Mouse (Mus musculus) MEL (cell line): Measurements from ENCODE around the gene Rpl7l1. TPM values are rescaled to one million over a fixed set of nuclear protein-coding genes. Genes with fewer than 3 reads are reported as not detected.

Experiments used
- DNase-seq: peaks from one replicate; pipeline ENCODE4 v3.0.0; 2011; ENCODE audit warnings: low read depth, low spot score
- H3K27ac ChIP-seq: 2 replicates; pipeline ENCODE4 v1.5.1; 2012; ENCODE audit warnings: low read depth, mild to moderate bottlenecking, control low read depth, low read length, moderate library complexity; ENCODE audit not compliant: control insufficient read depth
- H3K27me3 ChIP-seq, 2 experiments: fragments of 150-350 bp in 1 of 2; sonication (generic) in 1 of 2; 2 replicates each; pipeline ENCODE4 v1.6.1; 2012; ENCODE audit warnings: low read length in 2 of 2, mild to moderate bottlenecking in 2 of 2, improper control_type of control experiment in 1 of 2, moderate library complexity in 1 of 2; ENCODE audit not compliant: insufficient read depth in 2 of 2, control insufficient read depth in 1 of 2
- H3K36me3 ChIP-seq, 2 experiments: 2 replicates each; pipeline ENCODE4 v1.6.1; 2012 to 2014; ENCODE audit warnings: low read length in 2 of 2, improper control_type of control experiment in 1 of 2, inconsistent platforms in 1 of 2, mild to moderate bottlenecking in 1 of 2; ENCODE audit not compliant: insufficient read depth in 2 of 2, control insufficient read depth in 1 of 2
- H3K4me1 ChIP-seq, 2 experiments: fragments of 150-350 bp in 1 of 2; sonication (generic) in 1 of 2; 2 replicates each; pipeline ENCODE4 v1.6.1; 2012; ENCODE audit warnings: low read length in 2 of 2, improper control_type of control experiment in 1 of 2, mild to moderate bottlenecking in 1 of 2; ENCODE audit not compliant: insufficient read depth in 2 of 2, control insufficient read depth in 1 of 2
- H3K4me3 ChIP-seq, 2 experiments: fragments of 150-350 bp in 1 of 2; sonication (generic) in 1 of 2; 2 replicates each; pipeline ENCODE4 v1.5.1; 2012; ENCODE audit warnings: low read depth in 2 of 2, low read length in 2 of 2, mild to moderate bottlenecking in 2 of 2, moderate library complexity in 2 of 2, control low read depth in 1 of 2, improper control_type of control experiment in 1 of 2; ENCODE audit not compliant: control insufficient read depth in 1 of 2, insufficient read depth in 1 of 2
- H3K79me2 ChIP-seq: 2 replicates; pipeline ENCODE4 v1.6.1; 2012; ENCODE audit warnings: mild to moderate bottlenecking, low read length, moderate library complexity; ENCODE audit not compliant: control insufficient read depth, poor library complexity, insufficient read depth
- H3K9ac ChIP-seq: 2 replicates; pipeline ENCODE4 v1.6.1; 2012; ENCODE audit warnings: low read depth, mild to moderate bottlenecking, control low read depth, low read length, moderate library complexity; ENCODE audit not compliant: control insufficient read depth, poor library complexity, severe bottlenecking
- H3K9me3 ChIP-seq: fragments of 150-350 bp; sonication (generic); replicated peaks from 2 replicates; pipeline ENCODE4 v1.6.1; 2012; ENCODE audit warnings: mild to moderate bottlenecking, low read length, improper control_type of control experiment, moderate library complexity; ENCODE audit not compliant: insufficient read depth
- BHLHE40 ChIP-seq: IDR thresholded peaks from 2 replicates; pipeline ENCODE4 v1.6.1; 2012; ENCODE audit warnings: low read depth, mild to moderate bottlenecking, inconsistent platforms, low read length, improper control_type of control experiment, borderline replicate concordance
- CHD1 ChIP-seq: IDR thresholded peaks from 2 replicates; pipeline ENCODE4 v1.6.1; 2012; ENCODE audit warnings: low read depth, mild to moderate bottlenecking, inconsistent platforms, low read length, improper control_type of control experiment
- CTCF ChIP-seq, 3 experiments: IDR thresholded peaks in 2 of 3; conservative IDR thresholded peaks in 1 of 3; 2 replicates each; pipeline ENCODE4 v1.5.1; 2011 to 2012; ENCODE audit warnings: low read length in 3 of 3, low read depth in 2 of 3, mild to moderate bottlenecking in 2 of 3, improper control_type of control experiment in 1 of 3, inconsistent platforms in 1 of 3, mixed read lengths in 1 of 3, moderate library complexity in 1 of 3; ENCODE audit not compliant: control insufficient read depth in 1 of 3, insufficient read depth in 1 of 3, poor library complexity in 1 of 3, severe bottlenecking in 1 of 3
- GATA1 ChIP-seq: IDR thresholded peaks from 2 replicates; pipeline ENCODE4 v1.6.1; 2011; ENCODE audit warnings: low read depth, low read length, improper control_type of control experiment
- MAFK ChIP-seq: IDR thresholded peaks from 2 replicates; pipeline ENCODE4 v1.6.1; 2011; ENCODE audit warnings: low read depth, mild to moderate bottlenecking, low read length, improper control_type of control experiment, borderline replicate concordance
- POLR2AphosphoS5 ChIP-seq: IDR thresholded peaks from 2 replicates; pipeline ENCODE4 v1.6.1; 2012; ENCODE audit warnings: low read depth, borderline replicate concordance, mild to moderate bottlenecking, inconsistent platforms, low read length, moderate library complexity, mixed read lengths
- RAD21 ChIP-seq: IDR thresholded peaks from 2 replicates; pipeline ENCODE4 v1.6.1; 2011; ENCODE audit warnings: mild to moderate bottlenecking, low read depth, low read length, improper control_type of control experiment
- SIN3A ChIP-seq: IDR thresholded peaks from 2 replicates; pipeline ENCODE4 v1.6.1; 2012; ENCODE audit warnings: low read length, improper control_type of control experiment, inconsistent platforms
- SMC3 ChIP-seq: IDR thresholded peaks from 2 replicates; pipeline ENCODE4 v1.6.1; 2011; ENCODE audit warnings: low read depth, low read length, improper control_type of control experiment
- TBP ChIP-seq: IDR thresholded peaks from 2 replicates; pipeline ENCODE4 v1.8.0; 2011; ENCODE audit warnings: low read depth, low read length, improper control_type of control experiment
- TCF12 ChIP-seq: IDR thresholded peaks from 2 replicates; pipeline ENCODE4 v1.6.1; 2014; ENCODE audit warnings: low read depth, mild to moderate bottlenecking, inconsistent platforms, low read length, improper control_type of control experiment, moderate library complexity
- ZMIZ1 ChIP-seq: IDR thresholded peaks from 2 replicates; pipeline ENCODE4 v1.6.1; 2012; ENCODE audit warnings: low read depth, mild to moderate bottlenecking, inconsistent platforms, low read length, improper control_type of control experiment, moderate library complexity
- polyA plus RNA-seq, 2 experiments: library from polyadenylated mRNA; stranded (reverse) in 1 of 2; unstranded in 1 of 2; fragments of >175 nt in 1 of 2; fragments of >200 nt in 1 of 2; gene quantifications; 2 replicates each; pipeline versions ENCODE4 v1.2.1 to v1.2.4; 2012; ENCODE audit warnings: low replicate concordance in 2 of 2, low read depth in 1 of 2; ENCODE audit not compliant: insufficient read length in 2 of 2, insufficient read depth in 1 of 2, missing spikeins in 1 of 2
- total RNA-seq: library from RNA; depleted of rRNA; stranded (reverse); fragments of 300-350 nt; gene quantifications from 2 replicates; pipeline ENCODE4 v1.2.3, GENCODE M21; 2012

The Rpl7l1 gene
- total and polyA plus RNA-seq, 3 experiments: 166 to 342 (median 174) TPM

DNA sequence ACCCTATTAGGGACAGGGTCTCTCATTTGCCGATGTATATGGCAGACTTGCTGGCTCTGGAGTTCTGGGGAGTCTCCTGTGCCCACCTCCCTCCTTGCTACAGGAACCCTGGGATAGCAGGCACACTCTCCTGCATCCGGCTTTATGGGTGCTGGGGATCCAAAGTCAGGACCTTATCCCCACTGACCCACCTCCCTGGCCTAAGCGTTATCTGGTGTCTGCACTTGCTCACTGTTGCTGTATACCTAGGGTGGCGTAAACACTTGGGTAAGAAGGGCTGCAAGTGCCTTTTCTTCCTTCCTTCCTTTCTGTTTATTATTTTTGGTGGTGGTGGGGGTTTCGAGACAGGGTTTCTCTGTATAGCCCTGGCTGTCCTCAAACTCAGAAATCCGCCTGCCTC lies 41.2 kb downstream of the Rpl7l1 start:
- Histone ChIP-seq H3K4me1 (no peaks in the 10 kb centered on the region), H3K27ac (no peak overlapping the region)

DNA sequence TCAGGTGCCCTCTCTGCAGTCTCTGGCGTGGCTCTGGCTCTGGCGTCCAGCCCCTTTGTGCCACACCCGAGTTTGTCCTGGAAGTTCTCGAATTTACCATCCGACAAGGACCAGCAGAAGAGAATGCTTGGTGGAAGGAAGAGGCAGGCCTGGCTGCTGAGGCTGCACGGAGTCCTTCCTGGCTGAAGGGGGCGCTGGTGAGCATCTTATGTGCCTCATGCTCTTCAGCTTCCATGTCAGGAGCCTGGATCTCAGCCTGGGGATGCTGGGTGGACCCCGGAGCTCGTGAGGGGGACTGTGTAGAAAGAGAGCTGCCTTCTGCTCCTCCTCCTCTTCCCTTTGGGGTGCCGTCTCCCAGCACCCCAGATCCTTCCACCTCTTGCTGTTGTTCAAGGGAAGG lies 46.3 kb downstream of the Rpl7l1 start:
- peak; percentile 6; the same call in 1 of the 2 replicates for TF ChIP-seq RAD21
- TF ChIP-seq GATA1: no peak
- peak; percentile 73 to 87 (median 84) for TF ChIP-seq CTCF (IDR thresholded peaks at IDR 0.05 in 2 of 3, conservative IDR thresholded peaks at IDR 0.05 in 1 of 3; ENCODE audit: control insufficient read depth in 1 of 3, insufficient read depth in 1 of 3, low read depth in 2 of 3, low read length in 3 of 3, poor library complexity in 1 of 3, severe bottlenecking in 1 of 3)
- TF ChIP-seq BHLHE40: no peak
- TF ChIP-seq POLR2AphosphoS5: no peak
- TF ChIP-seq MAFK: no peak
- TF ChIP-seq SMC3: peak; percentile 38
- TF ChIP-seq, all 39 proteins: peak for 3
- no peak overlapping the region for H3K27ac ChIP-seq
- H3K9ac ChIP-seq: no peak overlapping the region
- no peaks in the 10 kb centered on the region for H3K9me3 ChIP-seq
- no peaks in the 10 kb centered on the region for H3K4me1 ChIP-seq
- H3K4me3 ChIP-seq: no peak overlapping the region
- no peaks in the 10 kb centered on the region for H3K79me2 ChIP-seq
- DNase-seq: peak; percentile 72
- no peaks in the 10 kb centered on the region for H3K27me3 ChIP-seq
- no peaks in the 10 kb centered on the region; a peak in 2 of 4 replicates for H3K36me3 ChIP-seq

More for the DNA sequence above, 41.2 kb downstream of the Rpl7l1 start:
- no peaks in the 10 kb centered on the region for H3K9me3 ChIP-seq
- no peak for TF ChIP-seq TBP
- TF ChIP-seq, all 39 proteins: peak for 0
- Histone ChIP-seq H3K4me3 (no peak overlapping the region), H3K79me2 (peaks cover 1% of the 10 kb centered on the region; the same call in 1 of the 2 replicates), H3K9ac (no peak overlapping the region), H3K27me3 (no peaks in the 10 kb centered on the region), H3K36me3 (peaks cover 0 to 6% of the 10 kb centered on the region in 2 experiments; a peak in 2 of 4 replicates)
- no peak for DNase-seq

DNA sequence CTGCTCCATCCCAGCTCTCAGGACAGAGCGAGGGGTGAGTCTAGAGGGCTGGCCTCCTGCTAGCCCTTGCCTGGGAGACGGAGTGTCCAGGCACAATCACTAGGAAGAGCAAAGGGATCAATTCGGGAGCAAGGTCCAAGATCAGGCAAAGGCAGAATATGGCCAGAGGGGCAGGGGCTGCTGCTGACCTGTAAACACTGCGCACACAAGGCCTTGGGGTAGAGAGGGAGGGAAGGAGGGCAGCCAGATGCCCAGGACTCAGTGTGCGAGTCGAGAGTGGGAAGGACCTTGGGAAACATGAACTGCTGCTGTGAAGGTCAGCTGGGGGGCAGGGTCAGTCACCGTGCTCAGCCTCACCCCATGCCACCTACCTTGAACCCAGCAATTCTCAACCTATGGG lies 47.2 kb downstream of the Rpl7l1 start:
- Histone ChIP-seq H3K36me3 (no peaks in the 10 kb centered on the region; a peak in 2 of 4 replicates), H3K4me3 (no peak overlapping the region), H3K4me1 (no peaks in the 10 kb centered on the region), H3K9ac (no peak overlapping the region), H3K79me2 (no peaks in the 10 kb centered on the region), H3K27ac (no peak overlapping the region), H3K27me3 (no peaks in the 10 kb centered on the region), H3K9me3 (no peaks in the 10 kb centered on the region)
- no peak for DNase-seq
- no peak for TF ChIP-seq SIN3A
- TF ChIP-seq TCF12: no peak
- no peak for TF ChIP-seq CHD1
- no peak for TF ChIP-seq ZMIZ1
